Mouse (Mus musculus): ENCODE measurements around the gene Fbxo7.

GRCm38 (mm10) chr10:86023149-86023548 lies 1.4 kb downstream of the Fbxo7 start:
- TF ChIP-seq POLR2A (IDR thresholded peaks at IDR 0.05; ENCODE audit: borderline replicate concordance, insufficient read depth, low read length) (no peak), CTCF (IDR thresholded peaks at IDR 0.05; ENCODE audit: borderline replicate concordance, insufficient read depth, low read depth, low read length) (no peak)
